Mouse (Mus musculus) spleen, adult 2 months (tissue): ENCODE data around the gene Sp6. TPM values are rescaled to one million over a fixed set of nuclear protein-coding genes. Genes with fewer than 3 reads are reported as not detected.
A peak's percentile ranks its signal among the peaks of the same experiment; 100 is the strongest.

ENCODE experiments used
- DNase-seq, 2 experiments: peaks; one replicate each; pipeline versions ENCODE4 v3.0.0 to v3.0.0-alpha.2; 2012 to 2021; ENCODE audit warnings: low spot score in 2 of 2, low read depth in 1 of 2
- H3K27ac ChIP-seq: fragments of 200-500 bp; 2 replicates; pipeline ENCODE4 v1.5.1; 2012; ENCODE audit warnings: low read length, inconsistent platforms; ENCODE audit not compliant: insufficient read depth
- H3K27me3 ChIP-seq: fragments of 200-500 bp; 2 replicates; pipeline ENCODE4 v1.6.1; 2012; ENCODE audit warnings: mild to moderate bottlenecking, moderate library complexity, low read length, inconsistent platforms; ENCODE audit not compliant: control insufficient read depth, insufficient read depth
- H3K36me3 ChIP-seq: fragments of 200-500 bp; 2 replicates; pipeline ENCODE4 v1.6.1; 2012; ENCODE audit warnings: mild to moderate bottlenecking, low read length, inconsistent platforms; ENCODE audit not compliant: control insufficient read depth, insufficient read depth
- H3K4me1 ChIP-seq: fragments of 200-500 bp; 2 replicates; pipeline ENCODE4 v1.6.1; 2011; ENCODE audit warnings: inconsistent platforms; ENCODE audit not compliant: control insufficient read depth, insufficient read depth, insufficient read length
- H3K4me3 ChIP-seq: fragments of 200-500 bp; 2 replicates; pipeline ENCODE4 v1.5.1; 2011; ENCODE audit warnings: mild to moderate bottlenecking, inconsistent platforms; ENCODE audit not compliant: insufficient read depth, insufficient read length; ENCODE audit errors: extremely low read depth
- CTCF ChIP-seq: fragments of 200-500 bp; IDR thresholded peaks from 2 replicates; pipeline ENCODE4 v1.5.1; 2011; ENCODE audit warnings: mild to moderate bottlenecking, inconsistent platforms; ENCODE audit not compliant: insufficient read depth, insufficient read length, insufficient replicate concordance; ENCODE audit errors: extremely low read depth
- POLR2A ChIP-seq: fragments of 200-500 bp; IDR thresholded peaks from 2 replicates; pipeline ENCODE4 v1.6.1; 2011; ENCODE audit warnings: low read depth, low read length, inconsistent platforms
- WGBS: fragments of 180-500 bp; shearing (Covaris S2); methylation state at CpG from one replicate; pipeline ENCODE4 v1.1.7; 2018; 5-methylcytosine and 5-hydroxymethylcytosine counted together
- polyA plus RNA-seq: library from polyadenylated mRNA; depleted of rRNA; stranded (reverse); fragments of >200 nt; gene quantifications from 2 replicates; pipeline ENCODE4 v1.2.3, GENCODE M21; 2012

The Sp6 gene
- polyA plus RNA-seq, 1 experiment: 0.57 TPM

- DNase-seq: no peak
- TF ChIP-seq CTCF (no peak), POLR2A (no peak)
- Histone ChIP-seq H3K27me3 (peaks cover 30% of the 10 kb centered on the region), H3K36me3 (no peaks in the 10 kb centered on the region), H3K4me1 (peaks cover 19% of the 10 kb centered on the region), H3K27ac (no peak overlapping the region), H3K4me3 (peak overlapping the region; percentile 65; the same call in 1 of the 2 replicates)
- 4% methylated on average over 26 of the region's 27 CpGs for WGBS
Observed at GRCm38 (mm10) chr11:97021121-97021765, 8.0 kb downstream of the Sp6 start.

GRCm38 (mm10) chr11:97021873-97022484 is 8.8 kb downstream of the Sp6 start:
- Histone ChIP-seq H3K27me3 (peaks cover 28% of the 10 kb centered on the region), H3K36me3 (no peaks in the 10 kb centered on the region), H3K27ac (peak overlapping the region; percentile 34), H3K4me3 (peak overlapping the region; percentile 65), H3K4me1 (peaks cover 19% of the 10 kb centered on the region)
- peak; percentile 59 to 79 for DNase-seq
- TF ChIP-seq CTCF (peak; percentile 83), POLR2A (no peak)
- WGBS: under 1% methylated on average over 50 of the region's 50 CpGs

GRCm38 (mm10) chr11:97024977-97025376 is 11.8 kb downstream of the Sp6 start:
- H3K4me3 ChIP-seq: no peak overlapping the region
- H3K4me1 ChIP-seq: peaks cover 15% of the 10 kb centered on the region
- H3K27me3 ChIP-seq: peaks cover 11% of the 10 kb centered on the region; the same call in 1 of the 2 replicates
- H3K36me3 ChIP-seq: no peaks in the 10 kb centered on the region
- DNase-seq: no peak
- WGBS: 80% methylated on average over 10 of the region's 10 CpGs
- TF ChIP-seq POLR2A (no peak), CTCF (no peak)
- H3K27ac ChIP-seq: no peak overlapping the region

GRCm38 (mm10) chr11:97025721-97026344 is 12.6 kb downstream of the Sp6 start:
- peak overlapping the region; percentile 46 for H3K4me3 ChIP-seq
- H3K36me3 ChIP-seq: no peaks in the 10 kb centered on the region
- WGBS: 13% methylated on average over 17 of the region's 17 CpGs
- H3K27me3 ChIP-seq: peaks cover 8% of the 10 kb centered on the region; the same call in 1 of the 2 replicates
- H3K4me1 ChIP-seq: peaks cover 20% of the 10 kb centered on the region
- H3K27ac ChIP-seq: peak overlapping the region; percentile 26; the same call in 1 of the 2 replicates
- TF ChIP-seq POLR2A: no peak
- peak; percentile 94; the same call in 1 of the 2 replicates for TF ChIP-seq CTCF
- DNase-seq: peak; percentile 80 to 90

- peak within 1 kb of the TSS; percentile 84 for H3K4me3 ChIP-seq
- peaks cover 7% of the 10 kb centered on the region; the same call in 1 of the 2 replicates for H3K4me1 ChIP-seq
- 1% methylated on average over 25 of the region's 25 CpGs for WGBS
- no peaks in the 10 kb centered on the region for H3K36me3 ChIP-seq
- no peaks in the 10 kb centered on the region for H3K27me3 ChIP-seq
- TF ChIP-seq CTCF (peak; percentile 85; the same call in 1 of the 2 replicates), POLR2A (no peak)
- DNase-seq: peak; percentile 65 to 76
- peak within 1 kb of the TSS; percentile 52; the same call in 1 of the 2 replicates for H3K27ac ChIP-seq
Observed at GRCm38 (mm10) chr11:97029686-97030417, 16.7 kb downstream of the Sp6 start, which contains the start of gene Scrn2. Scrn2 (plus strand) TSS chr11:97029938.

- no peaks in the 10 kb centered on the region for H3K27me3 ChIP-seq
- 20% methylated on average over 15 of the region's 15 CpGs for WGBS
- H3K27ac ChIP-seq: no peak overlapping the region
- H3K4me1 ChIP-seq: peaks cover 7% of the 10 kb centered on the region; the same call in 1 of the 2 replicates
- H3K4me3 ChIP-seq: peak overlapping the region; percentile 84; the same call in 1 of the 2 replicates
- TF ChIP-seq CTCF: no peak
- no peak for TF ChIP-seq POLR2A
- no peaks in the 10 kb centered on the region for H3K36me3 ChIP-seq
- no peak for DNase-seq
Observed at GRCm38 (mm10) chr11:97030426-97030825, 17.2 kb downstream of the Sp6 start.
